Mouse (Mus musculus): ENCODE measurements around the gene Bag3. TPM values are rescaled to one million over a fixed set of nuclear protein-coding genes. Genes with fewer than 3 reads are reported as not detected.

The Bag3 gene
- 100 to 1,000 TPM; 316 to 330 TPM for total RNA-seq (2021)
- long read RNA-seq, experiment 1, transcript Bag3-201 (4 exons, 2,562 nt) = major isoform, 108 of 195 reads
- long read RNA-seq, experiment 1, partial matches to known transcripts = 84 of 195 reads
- long read RNA-seq, experiment 1, other reads (novel, unspliced or antisense) = 3 of 195 reads
- long read RNA-seq, experiment 2, transcript Bag3-201 (4 exons, 2,562 nt) = major isoform, 17 of 114 reads
- long read RNA-seq, experiment 2, partial matches to known transcripts = 95 of 114 reads
- long read RNA-seq, experiment 2, other reads (novel, unspliced or antisense) = 2 of 114 reads

GRCm38 (mm10) chr7:128523349-128523961 lies at the start of gene Bag3:
Bag3 (plus strand) TSS chr7:128523616.
- peak; percentile 98 for DNase-seq (ENCODE audit: low spot score in 2 of 2)

GRCm38 (mm10) chr7:128474322-128474721 lies 49.1 kb upstream of the Bag3 start:
- peak; percentile 77 to 81 for DNase-seq (ENCODE audit: low spot score in 2 of 2)

GRCm38 (mm10) chr7:128488986-128489385 lies 34.4 kb upstream of the Bag3 start:
- DNase-seq (ENCODE audit: low spot score in 2 of 2) = no peak

- DNase-seq (ENCODE audit: low spot score in 2 of 2) = no peak
Observed at GRCm38 (mm10) chr7:128494546-128494945, 28.9 kb upstream of the Bag3 start.

GRCm38 (mm10) chr7:128499801-128500200 lies 23.6 kb upstream of the Bag3 start:
- DNase-seq (ENCODE audit: low spot score in 2 of 2) = peak in 1 of 2 experiments; percentile 24

- DNase-seq (ENCODE audit: low spot score in 2 of 2) = no peak
Observed at GRCm38 (mm10) chr7:128504091-128504490, 19.3 kb upstream of the Bag3 start.

- DNase-seq (ENCODE audit: low spot score in 2 of 2) = no peak
Observed at GRCm38 (mm10) chr7:128511936-128512335, 11.5 kb upstream of the Bag3 start.

- no peak for DNase-seq (ENCODE audit: low spot score in 2 of 2)
Observed at GRCm38 (mm10) chr7:128513512-128513911, 9.9 kb upstream of the Bag3 start.

- DNase-seq (ENCODE audit: low spot score in 2 of 2) = no peak
Observed at GRCm38 (mm10) chr7:128514341-128514740, 9.1 kb upstream of the Bag3 start.

- no peak for DNase-seq (ENCODE audit: low spot score in 2 of 2)
Observed at GRCm38 (mm10) chr7:128516346-128516745, 7.1 kb upstream of the Bag3 start.

GRCm38 (mm10) chr7:128519316-128520050 lies 3.9 kb upstream of the Bag3 start:
- DNase-seq (ENCODE audit: low spot score in 2 of 2) = no peak

- peak; percentile 85 to 96 for DNase-seq (ENCODE audit: low spot score in 2 of 2)
Observed at GRCm38 (mm10) chr7:128523962-128524581, 656 bp downstream of the Bag3 start.

GRCm38 (mm10) chr7:128524641-128525040 lies 1.2 kb downstream of the Bag3 start:
- no peak for DNase-seq (ENCODE audit: low spot score in 2 of 2)

- no peak for DNase-seq (ENCODE audit: low spot score in 2 of 2)
Observed at GRCm38 (mm10) chr7:128526611-128527010, 3.2 kb downstream of the Bag3 start.

GRCm38 (mm10) chr7:128528596-128528995 lies 5.2 kb downstream of the Bag3 start:
- no peak for DNase-seq (ENCODE audit: low spot score in 2 of 2)

GRCm38 (mm10) chr7:128529126-128529525 lies 5.7 kb downstream of the Bag3 start:
- DNase-seq (ENCODE audit: low spot score in 2 of 2) = no peak

GRCm38 (mm10) chr7:128529574-128530051 lies 6.2 kb downstream of the Bag3 start:
- DNase-seq (ENCODE audit: low spot score in 2 of 2) = peak; percentile 53 to 69

GRCm38 (mm10) chr7:128531031-128531430 lies 7.6 kb downstream of the Bag3 start:
- DNase-seq (ENCODE audit: low spot score in 2 of 2) = no peak

- peak; percentile 59 to 64 for DNase-seq (ENCODE audit: low spot score in 2 of 2)
Observed at GRCm38 (mm10) chr7:128531929-128532328, 8.5 kb downstream of the Bag3 start.

- DNase-seq (ENCODE audit: low spot score in 2 of 2) = no peak
Observed at GRCm38 (mm10) chr7:128532441-128533166, 9.2 kb downstream of the Bag3 start.

All from adrenal gland, adult 18-20 months (tissue).